Mouse (Mus musculus): ENCODE data around the gene Zswim9. TPM values are rescaled to one million over a fixed set of nuclear protein-coding genes. Genes with fewer than 3 reads are reported as not detected.
A peak's percentile ranks its signal among the peaks of the same experiment; 100 is the strongest.

Zswim9 gene
- polyA plus RNA-seq, 1 experiment from 2014 or later: 3.4 TPM

GRCm38 (mm10) chr7:13260746-13261700 is 17.5 kb downstream of the Zswim9 start:
- Histone ChIP-seq H3K27me3 (ENCODE audit: control insufficient read depth, insufficient read depth, low read length) (peaks cover 6% of the 10 kb centered on the region), H3K27ac (ENCODE audit: low read depth, low read length) (no peak overlapping the region), H3K4me2 (peak overlapping the region; percentile 29), H3K4me1 (ENCODE audit: control insufficient read depth, insufficient read depth, low read length) (no peaks in the 10 kb centered on the region), H3K9me3 (replicated peaks; ENCODE audit: control insufficient read depth, low read length) (no peaks in the 10 kb centered on the region), H3K4me3 (ENCODE audit: low read depth, low read length) (0 out of 2 replicates have a peak overlapping the region, but pooled peaks have one; percentile 12), H3K36me3 (ENCODE audit: control insufficient read depth, insufficient read depth, low read length) (no peaks in the 10 kb centered on the region), H3K9ac (ENCODE audit: low read depth, low read length) (no peak overlapping the region)
- ATAC-seq (replicated peaks; ENCODE audit: insufficient number of reproducible peaks, low FRiP score, low TSS enrichment): no peak; the same call in 1 of the 2 replicates
- 36% methylated on average over 50 of the region's 50 CpGs for WGBS (ENCODE audit: insufficient replicate concordance)

DNA sequence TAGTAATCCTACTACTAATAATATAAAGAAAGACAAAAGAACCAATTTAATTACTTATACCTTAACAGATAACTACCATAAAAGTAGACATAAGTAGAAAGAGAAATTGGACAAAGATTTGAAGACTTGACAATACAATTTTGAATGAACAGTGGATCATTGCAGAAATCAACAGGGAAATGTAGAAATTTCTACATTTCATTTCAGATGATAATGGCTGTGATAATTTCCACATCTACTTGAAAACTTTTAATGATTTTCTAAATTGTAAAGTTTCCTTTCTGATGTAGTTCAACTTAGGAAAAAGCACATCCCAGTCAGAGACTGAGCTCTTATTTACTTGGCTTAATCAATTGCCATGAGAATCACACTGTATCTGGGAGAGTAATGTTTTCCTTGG is 65.8 kb downstream of the Zswim9 start, which contains the start of gene Vmn1r89:
Gene Vmn1r89, plus strand, starts transcription at position 301 of the 400 bp plus-strand sequence.
- ATAC-seq (replicated peaks; ENCODE audit: insufficient number of reproducible peaks, low FRiP score, low TSS enrichment): no peak
- H3K27ac ChIP-seq (ENCODE audit: low read depth, low read length): no peak within 1 kb of the TSS

More for the DNA sequence above, 65.8 kb downstream of the Zswim9 start, which contains the start of gene Vmn1r89:
- no peak within 1 kb of the TSS for H3K4me2 ChIP-seq
- no peak within 1 kb of the TSS for H3K4me3 ChIP-seq (ENCODE audit: low read depth, low read length)
- no peaks in the 10 kb centered on the region for H3K36me3 ChIP-seq (ENCODE audit: control insufficient read depth, insufficient read depth, low read length)
- no peaks in the 10 kb centered on the region for H3K27me3 ChIP-seq (ENCODE audit: control insufficient read depth, insufficient read depth, low read length)
- no peaks in the 10 kb centered on the region for H3K4me1 ChIP-seq (ENCODE audit: control insufficient read depth, insufficient read depth, low read length)
- H3K9ac ChIP-seq (ENCODE audit: low read depth, low read length): no peak within 1 kb of the TSS
- H3K9me3 ChIP-seq (replicated peaks; ENCODE audit: control insufficient read depth, low read length): no peaks in the 10 kb centered on the region

Other genes with a start within 250 kb of the Zswim9 start
- gene Chmp2a, start 243.9 kb downstream of the Zswim9 start, polyA plus RNA-seq (2014; fragmentation: Nextera tagmentation; extraction: Ambion mirVana): 148 and 149 TPM in 2 replicates
- 172 and 174 TPM in 2 replicates for gene Ube2m, start 240.4 kb downstream of the Zswim9 start, polyA plus RNA-seq (2014; fragmentation: Nextera tagmentation; extraction: Ambion mirVana)
- gene Mzf1, start 224.0 kb downstream of the Zswim9 start, polyA plus RNA-seq (2014; fragmentation: Nextera tagmentation; extraction: Ambion mirVana): 1.5 and 1.7 TPM in 2 replicates
- gene Vmn1r85, start 183.5 kb downstream of the Zswim9 start, polyA plus RNA-seq (2014; fragmentation: Nextera tagmentation; extraction: Ambion mirVana): not detected in 2 replicates
- not detected in 2 replicates for gene Vmn1r86, start 158.8 kb downstream of the Zswim9 start, polyA plus RNA-seq (2014; fragmentation: Nextera tagmentation; extraction: Ambion mirVana)
- not detected in 2 replicates for gene Vmn1r87, start 138.6 kb downstream of the Zswim9 start, polyA plus RNA-seq (2014; fragmentation: Nextera tagmentation; extraction: Ambion mirVana)
- not detected in 2 replicates for gene Vmn1r88, start 119.2 kb downstream of the Zswim9 start, polyA plus RNA-seq (2014; fragmentation: Nextera tagmentation; extraction: Ambion mirVana)
- gene Vmn1r89, start 65.7 kb downstream of the Zswim9 start, polyA plus RNA-seq (2014; fragmentation: Nextera tagmentation; extraction: Ambion mirVana): not detected in 2 replicates
- 84.6 and 95.3 TPM in 2 replicates for gene Lig1, start 1.4 kb downstream of the Zswim9 start, polyA plus RNA-seq (2014; fragmentation: Nextera tagmentation; extraction: Ambion mirVana)
- 0.73 and 1.4 TPM in 2 replicates for gene Pla2g4c, start 45.9 kb upstream of the Zswim9 start, polyA plus RNA-seq (2014; fragmentation: Nextera tagmentation; extraction: Ambion mirVana)
- gene Cabp5, start 119.4 kb upstream of the Zswim9 start, polyA plus RNA-seq (2014; fragmentation: Nextera tagmentation; extraction: Ambion mirVana): not detected in 2 replicates
- not detected in 2 replicates for gene Bsph1, start 172.1 kb upstream of the Zswim9 start, polyA plus RNA-seq (2014; fragmentation: Nextera tagmentation; extraction: Ambion mirVana)

All from heart, embryonic 11.5 days (tissue).